Mouse (Mus musculus) heart, postnatal 0 days (tissue): ENCODE data around the gene Fbxw11.

Experiments
- CTCF ChIP-seq: IDR thresholded peaks from 2 replicates; pipeline ENCODE4 v1.5.1; 2016; ENCODE audit warnings: antibody characterized with exemption, control low read depth, low read depth
- EP300 ChIP-seq: IDR thresholded peaks from 2 replicates; pipeline ENCODE4 v1.6.1; 2016; ENCODE audit warnings: antibody characterized with exemption, low read depth

- TF ChIP-seq CTCF, result no peak
- no peak for TF ChIP-seq EP300
Measured at GRCm38 (mm10) chr11:32780747-32781536, 138.4 kb downstream of the Fbxw11 start.
